Mouse (Mus musculus) brown adipose tissue, adult 24 weeks (tissue): ENCODE results near the gene Sema3c. TPM values are rescaled to one million over a fixed set of nuclear protein-coding genes. Genes with fewer than 3 reads are reported as not detected.

ENCODE experiments used
- H3K27ac ChIP-seq: fragments of 200-500 bp; replicated peaks from 2 replicates; pipeline ENCODE4 v1.5.1; 2012; ENCODE audit warnings: low read depth, mild to moderate bottlenecking, low read length
- H3K4me1 ChIP-seq: fragments of 200-500 bp; 2 replicates; pipeline ENCODE4 v1.6.1; 2012; ENCODE audit warnings: low read length, mixed read lengths; ENCODE audit not compliant: control insufficient read depth, insufficient read depth, insufficient read length
- H3K4me3 ChIP-seq: fragments of 200-500 bp; 2 replicates; pipeline ENCODE4 v1.5.1; 2012; ENCODE audit warnings: low read depth, mild to moderate bottlenecking, low read length, moderate library complexity; ENCODE audit not compliant: insufficient read depth
- polyA plus RNA-seq: library from polyadenylated mRNA; stranded (reverse); fragments of >200 nt; gene quantifications from 2 replicates; pipeline ENCODE4 v1.2.4, GENCODE M21; 2012; ENCODE audit not compliant: missing spikeins, insufficient read depth, insufficient read length

Sema3c gene
- polyA plus RNA-seq, 1 experiment, result 11.1 TPM

- H3K4me1 ChIP-seq, result no peaks in the 10 kb centered on the region
- no peak overlapping the region for H3K27ac ChIP-seq
- no peak overlapping the region for H3K4me3 ChIP-seq
These were observed 17.8 kb downstream of the Sema3c start for GRCm38 (mm10) chr5:17591908-17592307.

GRCm38 (mm10) chr5:17601700-17602099 is 27.6 kb downstream of the Sema3c start:
- H3K27ac ChIP-seq, result no peak overlapping the region
- no peak overlapping the region for H3K4me3 ChIP-seq
- no peaks in the 10 kb centered on the region for H3K4me1 ChIP-seq

DNA sequence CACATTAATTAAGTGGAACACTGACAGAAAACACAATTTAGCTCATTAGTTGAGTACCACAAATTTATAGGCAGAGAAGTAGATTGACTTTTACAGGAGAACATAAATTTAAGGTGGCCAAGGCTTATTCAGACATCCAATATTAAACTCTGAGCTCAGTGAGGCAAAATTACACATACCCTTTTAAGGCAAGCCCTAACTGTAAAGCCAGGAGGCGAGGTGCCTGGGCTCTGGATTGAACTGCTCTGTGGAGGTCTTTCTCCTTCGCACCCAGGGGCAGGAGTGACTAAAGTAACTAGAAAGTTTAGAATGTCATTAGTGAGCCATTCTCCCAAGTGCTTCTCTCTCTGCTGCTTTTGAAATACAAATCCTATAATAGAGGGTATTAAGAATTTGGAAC is 46.5 kb downstream of the Sema3c start:
- no peak overlapping the region for H3K27ac ChIP-seq
- no peak overlapping the region for H3K4me3 ChIP-seq
- H3K4me1 ChIP-seq, result no peaks in the 10 kb centered on the region

GRCm38 (mm10) chr5:17622564-17622963 is 48.5 kb downstream of the Sema3c start:
- Histone ChIP-seq H3K4me1 (no peaks in the 10 kb centered on the region), H3K27ac (no peak overlapping the region), H3K4me3 (no peak overlapping the region)

GRCm38 (mm10) chr5:17628606-17629005 is 54.5 kb downstream of the Sema3c start:
- H3K4me3 ChIP-seq, result no peak overlapping the region
- H3K4me1 ChIP-seq, result no peaks in the 10 kb centered on the region
- H3K27ac ChIP-seq, result no peak overlapping the region

- Histone ChIP-seq H3K4me3 (no peak overlapping the region), H3K27ac (no peak overlapping the region), H3K4me1 (no peaks in the 10 kb centered on the region)
These were observed 55.5 kb downstream of the Sema3c start for GRCm38 (mm10) chr5:17629599-17629998.

DNA sequence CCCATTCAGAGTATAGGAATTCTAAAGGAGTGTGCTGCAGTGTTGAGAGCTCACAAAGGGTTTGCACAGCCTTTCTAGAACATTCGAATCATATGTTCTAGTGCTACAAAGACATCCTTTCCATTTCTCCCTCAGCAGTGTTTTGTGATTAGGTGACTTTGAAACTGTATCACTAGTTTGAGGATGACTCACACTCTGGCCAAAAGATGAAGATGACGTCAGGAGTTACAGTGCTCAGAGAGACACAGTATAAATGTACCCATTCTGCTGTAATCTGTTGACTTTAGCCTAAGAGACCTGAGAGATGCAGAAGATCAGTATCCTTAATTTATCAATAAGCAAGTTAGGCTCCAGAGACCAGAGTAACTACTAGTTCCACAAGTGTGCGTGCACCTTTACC is 65.4 kb downstream of the Sema3c start:
- H3K4me1 ChIP-seq, result no peaks in the 10 kb centered on the region
- H3K4me3 ChIP-seq, result no peak overlapping the region
- H3K27ac ChIP-seq, result no peak overlapping the region

DNA sequence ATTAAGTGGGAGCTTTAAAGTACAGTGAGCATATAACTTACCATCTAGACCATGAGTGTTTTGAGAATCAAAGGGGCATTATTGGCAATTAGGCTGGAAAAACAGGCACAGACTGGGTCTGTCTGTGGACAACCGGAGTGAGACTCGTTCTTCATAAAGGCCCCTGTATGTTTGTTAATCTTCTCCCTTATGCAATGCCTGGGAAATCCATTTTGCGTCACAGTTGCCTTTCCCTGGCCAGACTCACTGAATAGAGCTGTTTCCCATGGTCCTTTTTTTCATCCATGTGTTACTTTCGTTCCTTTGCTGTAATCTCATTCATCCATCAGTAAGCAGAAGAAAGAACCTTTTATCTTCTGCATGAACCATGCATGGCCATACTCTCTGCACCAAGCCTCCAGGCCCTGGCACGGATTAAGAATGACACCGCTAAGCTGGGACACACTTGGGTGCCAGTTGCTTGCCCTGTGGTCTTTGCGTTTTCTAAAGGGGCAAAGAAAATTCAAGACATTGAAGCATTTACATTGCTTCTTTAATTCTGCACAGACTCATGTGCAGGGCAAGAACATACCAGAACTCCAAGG is 73.7 kb downstream of the Sema3c start:
- no peaks in the 10 kb centered on the region for H3K4me1 ChIP-seq
- H3K27ac ChIP-seq, result no peak overlapping the region
- H3K4me3 ChIP-seq, result no peak overlapping the region

- Histone ChIP-seq H3K27ac (no peak overlapping the region), H3K4me3 (no peak overlapping the region), H3K4me1 (no peaks in the 10 kb centered on the region)
These were observed 74.9 kb downstream of the Sema3c start for GRCm38 (mm10) chr5:17648865-17649542.

DNA sequence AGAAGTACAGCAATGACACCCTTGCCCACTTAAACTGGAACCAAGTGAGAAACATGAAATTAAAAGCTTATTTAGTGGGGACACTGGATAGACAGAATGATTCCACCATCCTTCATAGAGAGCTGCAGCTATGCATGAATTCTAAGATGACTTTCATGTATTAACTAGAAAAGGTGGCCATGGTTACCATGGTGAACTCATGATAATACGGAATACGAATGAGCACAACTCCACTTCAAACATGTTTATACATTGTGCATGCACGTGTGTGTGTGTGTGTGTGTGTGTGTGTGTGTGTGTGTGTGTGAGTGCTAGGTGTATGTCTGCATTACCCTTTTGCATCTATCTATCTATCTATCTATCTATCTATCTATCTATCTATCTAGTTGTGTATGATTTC is 87.1 kb downstream of the Sema3c start:
- no peak overlapping the region for H3K27ac ChIP-seq
- H3K4me1 ChIP-seq, result no peaks in the 10 kb centered on the region
- no peak overlapping the region for H3K4me3 ChIP-seq

- Histone ChIP-seq H3K27ac (no peak overlapping the region), H3K4me1 (no peaks in the 10 kb centered on the region), H3K4me3 (no peak overlapping the region)
These were observed 97.3 kb downstream of the Sema3c start for GRCm38 (mm10) chr5:17671356-17671755.

- H3K4me3 ChIP-seq, result no peak overlapping the region
- no peak overlapping the region for H3K27ac ChIP-seq
- H3K4me1 ChIP-seq, result no peaks in the 10 kb centered on the region
These were observed 106.8 kb downstream of the Sema3c start for GRCm38 (mm10) chr5:17680862-17681261.

DNA sequence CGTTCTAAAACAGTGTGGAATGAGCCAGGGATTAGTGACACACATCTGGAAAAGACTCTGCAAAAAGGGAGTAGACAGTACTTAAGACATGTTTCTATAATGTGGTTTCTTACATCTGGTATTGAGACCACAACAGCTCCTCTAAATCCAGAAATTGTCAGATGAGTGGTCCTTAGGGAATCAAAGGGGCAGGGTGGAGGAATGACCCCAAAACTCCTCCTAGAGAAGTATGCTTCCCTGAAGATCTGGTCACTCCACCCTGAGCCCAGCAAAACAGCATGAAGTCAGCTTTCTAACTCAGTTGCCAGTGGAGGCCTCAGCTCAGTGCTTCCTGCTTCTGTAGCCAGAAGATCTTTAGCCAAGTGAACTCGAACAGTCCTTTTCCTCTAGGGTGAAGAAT is 115.0 kb downstream of the Sema3c start:
- Histone ChIP-seq H3K4me1 (no peaks in the 10 kb centered on the region), H3K27ac (no peak overlapping the region), H3K4me3 (no peak overlapping the region)

- no peak overlapping the region for H3K4me3 ChIP-seq
- no peaks in the 10 kb centered on the region for H3K4me1 ChIP-seq
- no peak overlapping the region for H3K27ac ChIP-seq
These were observed 115.5 kb downstream of the Sema3c start for GRCm38 (mm10) chr5:17689604-17690003.

DNA sequence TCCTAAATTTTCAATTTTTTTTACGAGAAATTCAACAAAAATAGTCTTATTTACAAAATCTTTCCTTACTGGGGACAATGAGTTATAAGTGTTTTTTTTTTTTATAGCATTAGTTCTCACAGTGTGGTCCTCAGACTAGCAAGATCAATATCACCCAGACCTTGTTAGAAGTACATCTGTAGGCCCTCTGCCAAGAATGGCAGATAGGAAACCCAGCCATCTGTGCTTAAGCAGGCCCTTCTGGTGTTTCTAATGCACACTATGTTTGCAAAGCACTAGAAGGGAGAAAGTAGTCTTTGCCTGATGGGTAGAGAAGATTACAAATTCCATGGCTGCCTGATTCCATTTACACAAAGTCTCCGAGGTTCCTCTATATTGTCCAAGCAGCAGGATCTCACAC is 121.3 kb downstream of the Sema3c start:
- no peak overlapping the region for H3K4me3 ChIP-seq
- H3K4me1 ChIP-seq, result no peaks in the 10 kb centered on the region
- H3K27ac ChIP-seq, result no peak overlapping the region

- Histone ChIP-seq H3K4me1 (no peaks in the 10 kb centered on the region), H3K27ac (no peak overlapping the region), H3K4me3 (no peak overlapping the region)
These were observed 124.8 kb downstream of the Sema3c start for GRCm38 (mm10) chr5:17698905-17699304.
